Mouse (Mus musculus) neural tube, embryonic 11.5 days (tissue): ENCODE data around the gene Tnni1. TPM values are rescaled to one million over a fixed set of nuclear protein-coding genes. Genes with fewer than 3 reads are reported as not detected.

Source experiments
- ATAC-seq: fragments of 200-750 bp; cut with Nextera tagmentation; 2 replicates; pipeline ENCODE4 v1.8.0; 2017; ENCODE audit warnings: moderate number of reproducible peaks, mild to moderate bottlenecking, moderate TSS enrichment, moderate library complexity; ENCODE audit not compliant: insufficient read depth, low FRiP score, low TSS enrichment
- DNase-seq: peaks from one replicate; pipeline ENCODE4 v3.0.0-alpha.2; 2015; ENCODE audit warnings: low spot score
- H3K27ac ChIP-seq: fragments of 300-500 bp; sonication (generic); 2 replicates; pipeline ENCODE4 v1.5.1; 2014; ENCODE audit warnings: low read depth, mild to moderate bottlenecking, low read length
- H3K27me3 ChIP-seq: fragments of 300-500 bp; sonication (generic); 2 replicates; pipeline ENCODE4 v1.6.1; 2014; ENCODE audit warnings: mild to moderate bottlenecking, low read length, mixed read lengths; ENCODE audit not compliant: control insufficient read depth, insufficient read depth
- H3K36me3 ChIP-seq: fragments of 300-500 bp; sonication (generic); 2 replicates; pipeline ENCODE4 v1.6.1; 2014; ENCODE audit warnings: mild to moderate bottlenecking, low read length, moderate library complexity, mixed read lengths; ENCODE audit not compliant: control insufficient read depth, insufficient read depth
- H3K4me1 ChIP-seq: fragments of 300-500 bp; sonication (generic); 2 replicates; pipeline ENCODE4 v1.6.1; 2014; ENCODE audit warnings: low read length, mixed read lengths; ENCODE audit not compliant: control insufficient read depth, insufficient read depth
- H3K4me2 ChIP-seq: fragments of 300-500 bp; sonication (generic); 2 replicates; pipeline ENCODE4 v1.6.1; 2014; ENCODE audit warnings: low read depth, mild to moderate bottlenecking, moderate library complexity
- H3K4me3 ChIP-seq: fragments of 300-500 bp; sonication (generic); 2 replicates; pipeline ENCODE4 v1.5.1; 2014; ENCODE audit warnings: low read depth, low read length
- H3K9ac ChIP-seq: fragments of 300-500 bp; sonication (generic); 2 replicates; pipeline ENCODE4 v1.6.1; 2014; ENCODE audit warnings: mild to moderate bottlenecking, low read length
- H3K9me3 ChIP-seq: fragments of 300-500 bp; sonication (generic); 2 replicates; pipeline ENCODE4 v1.6.1; 2016; ENCODE audit warnings: low read length; ENCODE audit not compliant: control insufficient read depth
- WGBS: fragments of 180-500 bp; shearing (Covaris S2); extraction: QIAGEN DNeasy Blood & Tissue Kit; methylation state at CpG from one replicate; pipeline ENCODE4 v1.1.7; 2014; 5-methylcytosine and 5-hydroxymethylcytosine counted together
- polyA plus RNA-seq: library from polyadenylated mRNA; unstranded; fragments of >200 nt; fragmentation: Nextera tagmentation; extraction: Ambion mirVana; gene quantifications from 2 replicates; pipeline ENCODE4 v1.2.1, GENCODE M21; 2014

The Tnni1 gene
- polyA plus RNA-seq, 1 experiment from 2014 or later, result 57.6 TPM

GRCm38 (mm10) chr1:135764206-135764528 is 15.1 kb upstream of the Tnni1 start:
- H3K4me2 ChIP-seq, result no peak overlapping the region
- peaks cover 3% of the 10 kb centered on the region for H3K36me3 ChIP-seq
- 0 out of 2 replicates have a peak, but pooled peaks cover 2% of the 10 kb centered on the region for H3K27me3 ChIP-seq
- no peaks in the 10 kb centered on the region for H3K9me3 ChIP-seq
- DNase-seq (no peak), ATAC-seq (no peak)
- H3K9ac ChIP-seq, result no peak overlapping the region
- no peak overlapping the region for H3K27ac ChIP-seq
- no peak overlapping the region for H3K4me3 ChIP-seq
- 71% methylated on average over 2 of the region's 2 CpGs for WGBS
- peaks cover 16% of the 10 kb centered on the region for H3K4me1 ChIP-seq

- WGBS, result under 1% methylated on average over 82 of the region's 90 CpGs
- H3K27ac ChIP-seq, result 0 out of 2 replicates have a peak within 1 kb of the TSS, but pooled peaks have one; percentile 50
- peaks cover 5% of the 10 kb centered on the region for H3K36me3 ChIP-seq
- peak within 1 kb of the TSS; percentile 64 for H3K4me3 ChIP-seq
- peak within 1 kb of the TSS; percentile 97 for H3K4me2 ChIP-seq
- no peaks in the 10 kb centered on the region for H3K9me3 ChIP-seq
- H3K9ac ChIP-seq, result peak within 1 kb of the TSS; percentile 83
- 0 out of 2 replicates have a peak, but pooled peaks cover 2% of the 10 kb centered on the region for H3K27me3 ChIP-seq
- DNase-seq (peak; percentile 76), ATAC-seq (peak; percentile 78)
- peaks cover 16% of the 10 kb centered on the region for H3K4me1 ChIP-seq
Measured at GRCm38 (mm10) chr1:135765645-135766591, 13.3 kb upstream of the Tnni1 start, which contains the start of gene Phlda3. Gene Phlda3, plus strand, starts transcription at chr1:135766119.

GRCm38 (mm10) chr1:135766592-135767306 is 12.5 kb upstream of the Tnni1 start:
- H3K27ac ChIP-seq, result 0 out of 2 replicates have a peak overlapping the region, but pooled peaks have one; percentile 50
- H3K4me3 ChIP-seq, result peak overlapping the region; percentile 64
- H3K9me3 ChIP-seq, result no peaks in the 10 kb centered on the region
- H3K4me2 ChIP-seq, result peak overlapping the region; percentile 97
- 0 out of 2 replicates have a peak, but pooled peaks cover 2% of the 10 kb centered on the region for H3K27me3 ChIP-seq
- 29% methylated on average over 30 of the region's 30 CpGs for WGBS
- DNase-seq, result no peak
- peaks cover 5% of the 10 kb centered on the region for H3K36me3 ChIP-seq
- H3K9ac ChIP-seq, result peak overlapping the region; percentile 83
- peak; percentile 5; the same call in 1 of the 2 replicates for ATAC-seq
- peaks cover 16% of the 10 kb centered on the region for H3K4me1 ChIP-seq

GRCm38 (mm10) chr1:135767324-135767890 is 11.8 kb upstream of the Tnni1 start:
- Histone ChIP-seq H3K4me1 (peaks cover 16% of the 10 kb centered on the region), H3K27me3 (0 out of 2 replicates have a peak, but pooled peaks cover 2% of the 10 kb centered on the region), H3K4me3 (peak overlapping the region; percentile 64), H3K9me3 (no peaks in the 10 kb centered on the region), H3K9ac (no peak overlapping the region), H3K36me3 (peaks cover 5% of the 10 kb centered on the region), H3K4me2 (peak overlapping the region; percentile 97), H3K27ac (no peak overlapping the region)
- 88% methylated on average over 4 of the region's 4 CpGs for WGBS
- DNase-seq, result no peak
- no peak for ATAC-seq

- Histone ChIP-seq H3K9me3 (no peaks in the 10 kb centered on the region), H3K4me3 (no peak overlapping the region), H3K4me2 (no peak overlapping the region), H3K27me3 (0 out of 2 replicates have a peak, but pooled peaks cover 2% of the 10 kb centered on the region), H3K36me3 (peaks cover 5% of the 10 kb centered on the region), H3K9ac (no peak overlapping the region), H3K27ac (no peak overlapping the region), H3K4me1 (peaks cover 16% of the 10 kb centered on the region)
- 100% methylated on average over 2 of the region's 2 CpGs for WGBS
- no peak for ATAC-seq
- DNase-seq, result no peak
Measured at GRCm38 (mm10) chr1:135768400-135768799, 10.8 kb upstream of the Tnni1 start.

- Histone ChIP-seq H3K4me1 (peaks cover 16% of the 10 kb centered on the region), H3K9ac (no peak overlapping the region), H3K4me3 (no peak overlapping the region), H3K27ac (no peak overlapping the region), H3K4me2 (no peak overlapping the region), H3K36me3 (peaks cover 5% of the 10 kb centered on the region), H3K9me3 (no peaks in the 10 kb centered on the region), H3K27me3 (0 out of 2 replicates have a peak, but pooled peaks cover 2% of the 10 kb centered on the region)
- ATAC-seq (no peak), DNase-seq (no peak)
- 73% methylated on average over 7 of the region's 7 CpGs for WGBS
Measured at GRCm38 (mm10) chr1:135770237-135770636, 9.0 kb upstream of the Tnni1 start.

GRCm38 (mm10) chr1:135770896-135771572 is 8.2 kb upstream of the Tnni1 start:
- DNase-seq (no peak), ATAC-seq (no peak)
- 70% methylated on average over 12 of the region's 12 CpGs for WGBS
- Histone ChIP-seq H3K4me2 (no peak overlapping the region), H3K9me3 (no peaks in the 10 kb centered on the region), H3K9ac (no peak overlapping the region), H3K4me3 (no peak overlapping the region), H3K36me3 (peaks cover 5% of the 10 kb centered on the region), H3K27ac (no peak overlapping the region), H3K4me1 (peaks cover 11% of the 10 kb centered on the region), H3K27me3 (0 out of 2 replicates have a peak, but pooled peaks cover 2% of the 10 kb centered on the region)

GRCm38 (mm10) chr1:135771573-135771970 is 7.7 kb upstream of the Tnni1 start:
- Histone ChIP-seq H3K4me3 (no peak overlapping the region), H3K9me3 (no peaks in the 10 kb centered on the region), H3K27me3 (0 out of 2 replicates have a peak, but pooled peaks cover 2% of the 10 kb centered on the region), H3K27ac (no peak overlapping the region), H3K4me1 (peaks cover 7% of the 10 kb centered on the region), H3K36me3 (peaks cover 5% of the 10 kb centered on the region), H3K9ac (no peak overlapping the region), H3K4me2 (no peak overlapping the region)
- DNase-seq (no peak), ATAC-seq (no peak)
- 77% methylated on average over 8 of the region's 8 CpGs for WGBS
